Mouse (Mus musculus) limb, embryonic 12.5 days (tissue): Measurements from ENCODE around the gene 1700001K19Rik. TPM values are rescaled to one million over a fixed set of nuclear protein-coding genes. Genes with fewer than 3 reads are reported as not detected.
"Not testable (repeated sequence)": the region's sequence is repeated elsewhere in the genome, so short reads cannot be mapped to it uniquely, and the experiment has no call there.

ENCODE experiments used
- ATAC-seq: fragments of 200-750 bp; cut with Nextera tagmentation; 2 replicates; pipeline ENCODE4 v1.8.0; 2017; ENCODE audit warnings: low read depth, moderate TSS enrichment; ENCODE audit not compliant: insufficient number of reproducible peaks, insufficient read depth, low FRiP score, low TSS enrichment
- H3K27ac ChIP-seq: fragments of 300-500 bp; sonication (generic); 2 replicates; pipeline ENCODE4 v1.5.1; 2016; ENCODE audit warnings: mild to moderate bottlenecking, moderate library complexity
- H3K27me3 ChIP-seq: fragments of 300-500 bp; sonication (generic); 2 replicates; pipeline ENCODE4 v1.6.1; 2016; ENCODE audit warnings: mild to moderate bottlenecking, moderate library complexity
- H3K36me3 ChIP-seq: fragments of 300-500 bp; sonication (generic); 2 replicates; pipeline ENCODE4 v1.6.1; 2016; ENCODE audit warnings: mild to moderate bottlenecking, moderate library complexity
- H3K4me1 ChIP-seq: fragments of 300-500 bp; sonication (generic); replicated peaks from 2 replicates; pipeline ENCODE4 v1.6.1; 2016
- H3K4me2 ChIP-seq: fragments of 300-500 bp; sonication (generic); 2 replicates; pipeline ENCODE4 v1.6.1; 2016; ENCODE audit warnings: mild to moderate bottlenecking, moderate library complexity
- H3K4me3 ChIP-seq: fragments of 300-500 bp; sonication (generic); replicated peaks from 2 replicates; pipeline ENCODE4 v1.5.1; 2016; ENCODE audit warnings: mild to moderate bottlenecking
- H3K9ac ChIP-seq: fragments of 300-500 bp; sonication (generic); replicated peaks from 2 replicates; pipeline ENCODE4 v1.6.1; 2016; ENCODE audit warnings: mild to moderate bottlenecking, moderate library complexity
- H3K9me3 ChIP-seq: fragments of 300-500 bp; sonication (generic); 2 replicates; pipeline ENCODE4 v1.6.1; 2016; ENCODE audit warnings: mild to moderate bottlenecking, moderate library complexity
- WGBS: fragments of 180-500 bp; shearing (Covaris S2); methylation state at CpG from one replicate; pipeline ENCODE4 v1.1.7; 2016; 5-methylcytosine and 5-hydroxymethylcytosine counted together
- polyA plus RNA-seq: library from polyadenylated mRNA; unstranded; fragments of >200 nt; fragmentation: Nextera tagmentation; extraction: Ambion mirVana; gene quantifications from 2 replicates; pipeline ENCODE4 v1.2.1, GENCODE M21; 2016

The 1700001K19Rik gene
- polyA plus RNA-seq, 1 experiment from 2014 or later = not detected

DNA sequence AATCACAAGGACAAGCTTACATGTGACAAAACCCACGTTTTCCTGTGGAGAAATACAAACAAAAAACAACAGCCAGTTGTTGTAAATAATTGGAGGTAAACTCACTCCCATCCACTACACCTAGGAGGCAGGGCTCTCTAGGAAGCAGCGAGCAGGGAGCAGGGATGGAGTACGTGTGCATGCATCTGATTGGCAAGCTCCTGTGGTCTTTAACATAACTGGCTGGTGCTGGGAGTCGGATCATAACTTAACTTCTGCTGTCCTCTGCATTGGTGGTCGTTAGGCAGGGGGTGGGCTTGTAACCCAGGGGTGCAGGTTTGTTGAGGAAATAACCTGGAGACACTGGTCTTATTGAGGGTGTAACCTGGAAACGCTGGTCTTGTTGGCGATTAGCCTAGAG, 21.3 kb upstream of the 1700001K19Rik start:
- Histone ChIP-seq H3K27ac (no peak overlapping the region), H3K9ac (no peak overlapping the region), H3K9me3 (no peaks in the 10 kb centered on the region), H3K4me1 (peaks cover 12% of the 10 kb centered on the region), H3K36me3 (no peaks in the 10 kb centered on the region), H3K4me2 (no peak overlapping the region), H3K4me3 (no peak overlapping the region), H3K27me3 (peaks cover 3% of the 10 kb centered on the region; the same call in 1 of the 2 replicates)
- no peak for ATAC-seq
- WGBS = 65% methylated on average over 7 of the region's 7 CpGs

DNA sequence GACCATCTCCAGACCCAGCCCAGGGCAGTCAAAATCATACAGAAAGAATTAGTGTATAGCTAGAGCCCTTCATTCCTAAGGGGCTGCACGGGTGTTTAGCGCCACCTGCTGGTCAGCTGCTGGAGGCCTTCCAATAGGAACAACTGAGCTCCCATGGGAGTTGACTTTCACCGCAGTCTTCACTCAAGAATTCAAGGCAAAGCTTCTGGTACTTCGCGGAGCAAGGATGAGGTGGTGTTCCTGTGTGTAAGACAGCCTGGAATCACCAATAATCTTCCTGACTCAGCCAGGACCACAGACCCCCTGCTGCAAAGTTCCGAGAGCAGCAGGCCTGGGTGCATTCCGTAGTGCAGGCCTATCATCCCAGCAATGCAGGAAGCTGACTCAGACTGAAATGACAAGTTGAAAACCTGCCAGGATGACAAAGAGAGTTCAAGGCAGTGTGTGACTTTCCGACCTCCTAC, 20.6 kb upstream of the 1700001K19Rik start:
- ATAC-seq = peak; percentile 18; the same call in 1 of the 2 replicates
- no peak overlapping the region for H3K4me2 ChIP-seq
- WGBS = 37% methylated on average over 8 of the region's 8 CpGs
- H3K9ac ChIP-seq = no peak overlapping the region
- peaks cover 3% of the 10 kb centered on the region; the same call in 1 of the 2 replicates for H3K27me3 ChIP-seq
- peaks cover 12% of the 10 kb centered on the region for H3K4me1 ChIP-seq
- no peak overlapping the region for H3K27ac ChIP-seq
- no peaks in the 10 kb centered on the region for H3K36me3 ChIP-seq
- H3K9me3 ChIP-seq = no peaks in the 10 kb centered on the region
- H3K4me3 ChIP-seq = no peak overlapping the region

DNA sequence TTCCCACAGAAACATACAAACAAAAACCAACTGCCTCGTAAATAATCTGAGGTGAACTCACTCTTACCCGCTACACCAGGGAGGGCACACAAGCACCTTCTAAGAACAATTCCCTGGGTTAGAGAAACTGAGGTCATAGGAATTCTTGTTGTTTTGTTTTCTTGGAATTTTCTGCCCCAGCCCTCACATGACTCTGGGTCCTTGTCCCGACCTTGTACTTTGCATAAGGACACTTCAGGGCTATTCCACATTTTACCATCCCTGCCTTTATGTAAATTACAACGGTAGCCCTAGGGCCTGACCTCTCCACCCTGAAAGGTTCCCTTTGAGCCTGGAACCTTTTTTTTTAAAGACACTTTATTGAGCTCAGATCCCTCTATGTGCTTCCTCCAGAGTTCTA, 20.1 kb upstream of the 1700001K19Rik start, which contains the start of gene Hsp90aa1:
Hsp90aa1 (minus strand) TSS at position 173 of the 400 bp plus-strand sequence.
- 43% methylated on average over 4 of the region's 4 CpGs for WGBS
- H3K9ac ChIP-seq = no peak within 1 kb of the TSS
- H3K27me3 ChIP-seq = peaks cover under 1% of the 10 kb centered on the region; the same call in 1 of the 2 replicates
- no peaks in the 10 kb centered on the region for H3K36me3 ChIP-seq
- H3K4me2 ChIP-seq = no peak within 1 kb of the TSS
- H3K4me3 ChIP-seq = no peak within 1 kb of the TSS
- no peak within 1 kb of the TSS for H3K27ac ChIP-seq
- H3K4me1 ChIP-seq = peaks cover 12% of the 10 kb centered on the region
- ATAC-seq = no peak
- H3K9me3 ChIP-seq = no peaks in the 10 kb centered on the region

DNA sequence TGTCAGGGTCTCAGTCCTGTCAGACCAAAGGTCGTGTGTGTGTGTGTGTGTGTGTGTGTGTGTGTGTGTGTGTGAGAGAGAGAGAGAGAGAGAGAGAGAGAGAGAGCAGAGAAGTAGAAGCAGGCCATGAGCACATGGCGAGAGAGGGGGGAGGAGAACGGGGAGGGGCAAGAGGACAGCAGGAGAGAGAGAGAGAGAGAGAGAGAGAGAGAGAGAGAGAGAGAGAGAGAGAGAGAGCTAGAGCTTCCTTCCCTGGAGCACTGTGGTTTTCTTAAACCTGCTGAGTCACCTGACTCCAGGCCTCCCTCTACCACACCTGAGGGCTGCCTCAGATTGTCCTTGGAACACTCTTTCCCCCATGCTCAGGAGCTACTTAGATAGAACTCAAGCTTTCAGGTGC, 18.9 kb upstream of the 1700001K19Rik start:
- H3K9ac ChIP-seq, H3K4me1 ChIP-seq, ATAC-seq, H3K27ac ChIP-seq, H3K4me2 ChIP-seq, H3K4me3 ChIP-seq, H3K36me3 ChIP-seq, H3K9me3 ChIP-seq, H3K27me3 ChIP-seq: not testable (repeated sequence)
- 35% methylated on average over 3 of the region's 3 CpGs for WGBS

DNA sequence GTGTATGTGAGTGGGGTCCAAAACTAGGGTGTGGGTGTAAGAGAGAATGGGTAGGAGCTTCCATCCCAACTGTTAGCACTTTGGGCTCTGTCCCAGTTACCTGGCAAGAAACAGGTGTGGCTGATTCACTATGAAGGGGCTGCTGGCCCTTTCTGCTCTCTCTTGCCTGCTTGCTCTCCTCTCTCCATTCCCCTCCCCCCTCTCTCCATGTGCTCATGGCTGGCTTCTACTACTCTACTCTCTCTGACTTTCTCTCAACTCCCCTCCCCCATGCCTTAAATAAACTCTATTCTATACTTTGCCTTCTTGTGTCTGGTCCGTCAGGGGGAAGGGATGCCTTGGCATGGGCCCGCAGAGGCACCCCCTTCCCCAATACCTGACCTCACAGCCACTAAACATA, 18.3 kb upstream of the 1700001K19Rik start:
- Histone ChIP-seq H3K4me2 (no peak overlapping the region), H3K4me3 (no peak overlapping the region), H3K9me3 (no peaks in the 10 kb centered on the region), H3K4me1 (peaks cover 5% of the 10 kb centered on the region), H3K27me3 (no peaks in the 10 kb centered on the region), H3K9ac (peak overlapping the region; percentile 18; the same call in 1 of the 2 replicates), H3K36me3 (no peaks in the 10 kb centered on the region), H3K27ac (no peak overlapping the region)
- no peak for ATAC-seq
- WGBS = 66% methylated on average over 2 of the region's 2 CpGs

DNA sequence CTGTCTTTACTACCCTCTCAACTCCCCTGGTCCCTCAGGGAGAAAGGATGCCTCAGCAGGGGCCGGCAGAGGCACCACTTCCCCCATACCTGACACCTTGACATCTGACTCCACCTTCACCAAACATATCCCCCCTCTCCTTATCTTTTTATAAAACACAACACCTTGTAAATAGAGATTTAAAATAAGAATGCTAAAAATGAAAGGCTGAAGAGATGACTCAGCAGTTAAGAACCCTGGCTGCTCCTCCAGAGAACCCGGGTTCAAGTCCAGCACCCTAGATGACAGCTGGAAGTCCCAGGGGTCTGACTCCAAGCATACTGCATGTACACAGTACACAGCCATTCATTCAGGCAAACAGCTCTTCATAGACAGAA, 16.7 kb upstream of the 1700001K19Rik start:
- Histone ChIP-seq H3K9ac (no peak overlapping the region), H3K9me3 (no peaks in the 10 kb centered on the region), H3K27me3 (no peaks in the 10 kb centered on the region), H3K4me2 (no peak overlapping the region; the same call in 1 of the 2 replicates), H3K36me3 (peaks cover 8% of the 10 kb centered on the region), H3K4me1 (peaks cover 13% of the 10 kb centered on the region), H3K4me3 (no peak overlapping the region), H3K27ac (no peak overlapping the region)
- WGBS = 51% methylated on average over 2 of the region's 2 CpGs
- ATAC-seq = no peak

DNA sequence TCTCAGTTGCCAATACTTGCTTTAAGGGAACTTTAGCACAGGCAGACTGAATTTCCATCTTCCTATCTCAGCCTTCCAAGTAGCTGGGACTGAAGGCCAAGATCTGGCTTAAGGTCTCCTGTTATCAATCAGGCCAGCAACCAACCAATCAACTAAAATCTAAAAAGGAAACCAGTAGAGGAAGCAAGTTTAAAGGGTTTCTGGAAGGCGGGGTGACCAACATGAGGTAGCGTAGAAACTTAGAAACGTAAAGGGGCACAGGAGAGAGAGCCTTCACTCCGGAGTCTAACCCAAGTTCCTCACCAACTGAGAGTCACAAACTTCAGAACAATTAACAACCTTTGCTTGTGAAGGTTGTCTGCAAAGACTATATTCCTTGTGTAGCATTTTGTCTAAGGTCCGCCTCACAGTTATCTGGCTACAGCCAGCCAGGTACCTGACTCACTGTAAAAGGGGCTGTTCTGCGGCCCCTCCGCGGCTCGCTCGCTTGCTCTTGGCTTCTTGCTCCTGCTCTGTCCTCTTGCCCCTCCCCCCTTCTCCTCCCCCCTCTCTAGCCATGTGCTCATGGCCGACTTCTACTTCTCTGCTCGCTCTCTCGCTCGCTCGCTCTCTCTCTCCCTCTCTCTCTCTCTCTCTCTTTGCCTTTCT, 16.2 kb upstream of the 1700001K19Rik start:
- Histone ChIP-seq H3K36me3 (peaks cover 12% of the 10 kb centered on the region), H3K9me3 (no peaks in the 10 kb centered on the region), H3K4me1 (peaks cover 13% of the 10 kb centered on the region), H3K27ac (no peak overlapping the region), H3K27me3 (no peaks in the 10 kb centered on the region), H3K4me3 (no peak overlapping the region), H3K4me2 (no peak overlapping the region; the same call in 1 of the 2 replicates), H3K9ac (no peak overlapping the region)
- no peak for ATAC-seq
- WGBS = 43% methylated on average over 15 of the region's 15 CpGs

DNA sequence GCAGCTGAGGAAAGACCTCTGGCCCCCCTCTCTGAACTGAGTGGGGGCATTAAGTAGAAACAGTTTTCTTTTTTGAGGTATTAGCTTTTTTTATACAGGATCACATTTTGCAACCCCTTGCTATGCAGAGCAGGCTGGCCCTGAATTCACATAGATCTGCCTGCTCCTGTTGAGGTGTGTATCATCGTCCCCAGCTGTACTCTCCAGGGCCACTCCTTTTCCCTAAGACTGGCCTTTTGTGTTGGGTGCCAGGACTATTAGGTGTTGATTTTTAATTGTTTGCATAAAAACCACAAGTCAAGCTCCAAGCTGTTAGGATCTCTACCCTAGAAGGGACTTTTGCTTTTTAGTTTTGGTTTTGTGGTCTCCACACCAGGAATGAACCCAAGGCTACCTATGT, 15.7 kb upstream of the 1700001K19Rik start:
- no peaks in the 10 kb centered on the region for H3K9me3 ChIP-seq
- peaks cover 13% of the 10 kb centered on the region for H3K4me1 ChIP-seq
- no peak for ATAC-seq
- WGBS = 90% methylated on average over 1 of the region's 1 CpGs
- no peaks in the 10 kb centered on the region for H3K27me3 ChIP-seq
- H3K36me3 ChIP-seq = peaks cover 17% of the 10 kb centered on the region
- H3K27ac ChIP-seq = no peak overlapping the region
- H3K4me3 ChIP-seq = no peak overlapping the region
- H3K9ac ChIP-seq = no peak overlapping the region
- H3K4me2 ChIP-seq = no peak overlapping the region

DNA sequence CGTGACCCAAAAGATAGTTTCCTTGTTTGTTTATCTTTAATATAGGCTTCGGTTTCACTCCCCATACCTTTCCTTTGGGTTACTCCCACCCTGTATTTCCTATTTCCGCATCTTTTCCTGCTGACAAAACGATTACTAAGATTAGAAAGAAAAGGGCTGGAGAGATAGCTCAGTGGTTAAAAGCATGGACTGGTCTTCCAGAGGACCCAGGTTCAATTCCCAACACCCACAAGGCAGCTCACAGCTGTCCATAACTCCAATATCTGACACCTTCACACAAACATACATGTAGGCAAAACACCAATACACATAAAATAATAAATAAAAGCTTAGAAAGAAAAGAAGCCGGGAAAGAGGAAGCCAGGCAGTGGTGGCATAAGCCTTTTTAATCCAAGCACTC, 15.0 kb upstream of the 1700001K19Rik start:
- Histone ChIP-seq H3K27ac (peak overlapping the region; percentile 18; the same call in 1 of the 2 replicates), H3K9ac (no peak overlapping the region), H3K36me3 (peaks cover 21% of the 10 kb centered on the region), H3K27me3 (no peaks in the 10 kb centered on the region), H3K4me1 (peaks cover 16% of the 10 kb centered on the region), H3K4me3 (no peak overlapping the region), H3K4me2 (no peak overlapping the region), H3K9me3 (no peaks in the 10 kb centered on the region)
- WGBS = 74% methylated on average over 5 of the region's 5 CpGs
- ATAC-seq = no peak

DNA sequence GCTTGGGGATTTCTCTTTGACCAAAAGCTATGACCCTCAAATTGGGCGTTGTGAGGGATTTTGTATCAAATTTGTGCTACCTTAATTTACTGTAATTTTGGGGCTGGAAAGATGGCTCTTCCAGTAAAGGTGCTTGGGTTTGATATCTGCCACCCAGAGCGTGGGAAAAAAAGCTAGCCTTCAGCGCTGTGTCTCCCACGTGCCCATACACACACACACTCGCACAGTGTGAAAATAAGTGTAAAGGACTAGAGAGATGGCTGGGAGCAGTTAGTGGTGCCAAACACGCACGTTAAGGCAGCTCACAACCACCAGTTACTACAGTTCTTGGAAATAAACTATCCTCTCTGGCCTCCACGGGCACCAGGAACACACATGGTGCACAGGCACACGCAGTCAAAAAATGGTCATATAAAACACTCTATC, 14.6 kb upstream of the 1700001K19Rik start:
- peaks cover 16% of the 10 kb centered on the region for H3K4me1 ChIP-seq
- WGBS = 57% methylated on average over 9 of the region's 9 CpGs
- H3K4me2 ChIP-seq = peak overlapping the region; percentile 77
- no peaks in the 10 kb centered on the region for H3K9me3 ChIP-seq
- peak overlapping the region; percentile 98 for H3K9ac ChIP-seq
- H3K27me3 ChIP-seq = no peaks in the 10 kb centered on the region
- H3K4me3 ChIP-seq = peak overlapping the region; percentile 99
- H3K27ac ChIP-seq = peak overlapping the region; percentile 94
- H3K36me3 ChIP-seq = peaks cover 25% of the 10 kb centered on the region
- ATAC-seq = no peak

DNA sequence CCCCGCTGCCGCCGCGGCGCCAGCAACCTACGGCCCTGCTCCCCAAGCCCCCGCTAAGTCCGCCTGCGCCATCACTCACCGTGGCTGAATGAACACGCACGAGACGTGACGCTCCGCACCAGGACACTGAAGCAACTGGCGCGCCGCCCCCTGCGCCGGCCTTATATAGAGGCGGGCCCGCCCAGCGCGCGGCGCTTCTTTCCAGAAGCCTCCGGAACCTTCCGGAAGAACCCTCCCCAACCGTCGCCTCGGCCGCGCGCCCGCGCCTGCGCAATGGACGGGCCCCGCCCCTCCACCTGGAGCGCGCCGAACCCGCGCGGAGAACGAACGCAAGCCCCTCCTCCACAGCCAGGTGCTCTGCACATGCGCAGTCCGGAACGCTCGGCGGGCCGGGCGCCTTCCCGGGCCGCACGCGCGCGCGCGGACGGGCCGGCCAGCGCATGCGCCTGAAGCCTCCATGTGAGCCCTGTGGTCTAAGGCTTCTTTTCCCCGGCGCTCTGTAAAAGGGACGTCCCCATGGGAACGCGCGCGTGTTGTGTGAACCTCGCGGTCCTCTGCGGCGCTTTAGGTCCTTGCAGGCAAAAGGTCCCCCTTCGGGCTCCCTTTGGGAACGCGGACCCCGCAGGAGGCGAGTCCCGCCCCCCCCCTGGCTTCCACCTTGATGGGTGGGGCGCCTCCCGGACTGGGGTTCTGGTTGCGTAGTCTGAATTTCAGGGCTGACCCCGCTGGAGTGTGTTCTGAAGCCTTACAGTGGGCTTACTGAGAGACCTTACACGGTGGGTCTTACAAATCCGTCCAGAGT, 14.0 kb upstream of the 1700001K19Rik start:
- Histone ChIP-seq H3K27ac (peak overlapping the region; percentile 94), H3K36me3 (peaks cover 30% of the 10 kb centered on the region), H3K27me3 (no peaks in the 10 kb centered on the region), H3K9ac (peak overlapping the region; percentile 98), H3K9me3 (no peaks in the 10 kb centered on the region), H3K4me2 (peak overlapping the region; percentile 77), H3K4me3 (peak overlapping the region; percentile 99), H3K4me1 (peaks cover 16% of the 10 kb centered on the region)
- WGBS = under 1% methylated on average over 88 of the region's 89 CpGs
- peak; percentile 93 for ATAC-seq
